Mouse (Mus musculus) CH12.LX (cell line): Measurements from ENCODE around the gene Klhl29. TPM values are rescaled to one million over a fixed set of nuclear protein-coding genes. Genes with fewer than 3 reads are reported as not detected.

ENCODE experiments used
- DNase-seq: peaks from one replicate; pipeline ENCODE4 v3.0.0-alpha.2; 2013; ENCODE audit errors: extremely low read depth
- H3K27ac ChIP-seq: 2 replicates; pipeline ENCODE4 v1.5.1; 2012; ENCODE audit warnings: low read depth, mild to moderate bottlenecking, control low read depth, moderate library complexity; ENCODE audit not compliant: insufficient read depth
- H3K27me3 ChIP-seq: replicated peaks from 2 replicates; pipeline ENCODE3; 2012; ENCODE audit warnings: inconsistent platforms
- H3K36me3 ChIP-seq, 2 experiments: replicated peaks in 1 of 2; 2 replicates each; pipeline versions ENCODE3 to v1.6.1; 2012; ENCODE audit warnings: inconsistent platforms in 1 of 2, low read length in 1 of 2, mild to moderate bottlenecking in 1 of 2, mixed read lengths in 1 of 2, moderate library complexity in 1 of 2; ENCODE audit not compliant: control insufficient read depth in 1 of 2, insufficient read depth in 1 of 2
- H3K4me1 ChIP-seq, 2 experiments: 2 replicates each; pipeline ENCODE4 v1.6.1; 2012; ENCODE audit warnings: inconsistent platforms in 1 of 2, moderate library complexity in 1 of 2; ENCODE audit not compliant: insufficient read depth in 2 of 2, control insufficient read depth in 1 of 2
- H3K4me2 ChIP-seq: 2 replicates; pipeline ENCODE4 v1.6.1; 2012; ENCODE audit warnings: low read depth, mild to moderate bottlenecking, control low read depth; ENCODE audit not compliant: poor library complexity, insufficient read depth, severe bottlenecking
- H3K4me3 ChIP-seq, 3 experiments: fragments of 150-350 bp in 1 of 3; sonication (generic) in 1 of 3; replicated peaks in 1 of 3; 2 replicates each; pipeline versions ENCODE3 to v1.5.1; 2011 to 2012; ENCODE audit warnings: low read depth in 2 of 3, low read length in 2 of 3, mild to moderate bottlenecking in 2 of 3, moderate library complexity in 2 of 3, control low read depth in 1 of 3, improper control_type of control experiment in 1 of 3, inconsistent platforms in 1 of 3, mixed read lengths in 1 of 3; ENCODE audit not compliant: poor library complexity in 1 of 3
- H3K79me2 ChIP-seq: replicated peaks from 2 replicates; pipeline ENCODE4 v1.6.1; 2012; ENCODE audit warnings: mild to moderate bottlenecking, moderate library complexity; ENCODE audit not compliant: control insufficient read depth, poor library complexity, insufficient read depth, severe bottlenecking; ENCODE audit errors: extremely low read depth
- H3K9ac ChIP-seq: 2 replicates; pipeline ENCODE4 v1.6.1; 2012; ENCODE audit warnings: low read depth, mild to moderate bottlenecking, control low read depth, moderate library complexity; ENCODE audit not compliant: insufficient read depth
- H3K9me3 ChIP-seq: replicated peaks from 2 replicates; pipeline ENCODE3; 2012; ENCODE audit warnings: low read length, inconsistent platforms, mixed read lengths
- BHLHE40 ChIP-seq: IDR thresholded peaks from 2 replicates; pipeline ENCODE4 v1.6.1; 2011; ENCODE audit warnings: mild to moderate bottlenecking, low read depth, low read length, improper control_type of control experiment
- CHD1 ChIP-seq: IDR thresholded peaks from 2 replicates; pipeline ENCODE4 v1.6.1; 2012; ENCODE audit warnings: low read depth, low read length, improper control_type of control experiment, inconsistent platforms
- CHD2 ChIP-seq: IDR thresholded peaks from 2 replicates; pipeline ENCODE4 v1.6.1; 2011; ENCODE audit warnings: low read length, improper control_type of control experiment
- CTCF ChIP-seq, 2 experiments: IDR thresholded peaks in 1 of 2; conservative IDR thresholded peaks in 1 of 2; 2 replicates each; pipeline ENCODE4 v1.5.1; 2011 to 2012; ENCODE audit warnings: low read depth in 2 of 2, low read length in 2 of 2, improper control_type of control experiment in 1 of 2, inconsistent platforms in 1 of 2, mild to moderate bottlenecking in 1 of 2, moderate library complexity in 1 of 2
- ELF1 ChIP-seq: IDR thresholded peaks from 2 replicates; pipeline ENCODE4 v1.6.1; 2014; ENCODE audit warnings: low read depth, mild to moderate bottlenecking, inconsistent platforms, low read length, improper control_type of control experiment
- ETS1 ChIP-seq: conservative IDR thresholded peaks from 2 replicates; pipeline ENCODE4 v1.6.1; 2012; ENCODE audit warnings: low read depth, mild to moderate bottlenecking, inconsistent platforms, low read length, improper control_type of control experiment, moderate library complexity
- GABPA ChIP-seq: IDR thresholded peaks from 2 replicates; pipeline ENCODE4 v1.6.1; 2012; ENCODE audit warnings: low read depth, low read length, improper control_type of control experiment, inconsistent platforms; ENCODE audit not compliant: insufficient replicate concordance
- HCFC1 ChIP-seq: IDR thresholded peaks from 2 replicates; pipeline ENCODE4 v1.6.1; 2012; ENCODE audit warnings: low read depth, mild to moderate bottlenecking, inconsistent platforms, low read length, improper control_type of control experiment
- IRF4 ChIP-seq: IDR thresholded peaks from 2 replicates; pipeline ENCODE4 v1.6.1; 2014; ENCODE audit warnings: low read depth, mild to moderate bottlenecking, inconsistent platforms, low read length, improper control_type of control experiment
- JUND ChIP-seq: conservative IDR thresholded peaks from 2 replicates; pipeline ENCODE4 v1.6.1; 2011; ENCODE audit warnings: low read depth, low read length, improper control_type of control experiment
- KAT2A ChIP-seq: IDR thresholded peaks from 2 replicates; pipeline ENCODE4 v1.6.1; 2012; ENCODE audit warnings: low read length, improper control_type of control experiment, inconsistent platforms; ENCODE audit not compliant: insufficient replicate concordance
- MAFK ChIP-seq: IDR thresholded peaks from 2 replicates; pipeline ENCODE4 v1.6.1; 2011; ENCODE audit warnings: low read length, improper control_type of control experiment; ENCODE audit not compliant: insufficient replicate concordance
- MXI1 ChIP-seq: IDR thresholded peaks from 2 replicates; pipeline ENCODE4 v1.6.1; 2011; ENCODE audit warnings: mild to moderate bottlenecking, low read depth, low read length, improper control_type of control experiment
- MYC ChIP-seq: IDR thresholded peaks from 2 replicates; pipeline ENCODE4 v1.6.1; 2011; ENCODE audit warnings: low read depth, mild to moderate bottlenecking, improper control_type of control experiment, low read length
- NELFE ChIP-seq: IDR thresholded peaks from 2 replicates; pipeline ENCODE4 v1.6.1; 2011; ENCODE audit warnings: low read depth, low read length, improper control_type of control experiment
- NRF1 ChIP-seq: IDR thresholded peaks from 2 replicates; pipeline ENCODE4 v1.6.1; 2014; ENCODE audit warnings: low read depth, mild to moderate bottlenecking, inconsistent platforms, low read length, improper control_type of control experiment, moderate library complexity
- POLR2A ChIP-seq: IDR thresholded peaks from 2 replicates; pipeline ENCODE4 v1.6.1; 2011; ENCODE audit warnings: low read depth, mild to moderate bottlenecking, improper control_type of control experiment, low read length
- POLR2AphosphoS2 ChIP-seq: IDR thresholded peaks from 2 replicates; pipeline ENCODE4 v1.6.1; 2011; ENCODE audit warnings: low read depth, low read length, improper control_type of control experiment
- UBTF ChIP-seq: IDR thresholded peaks from 2 replicates; pipeline ENCODE4 v1.6.1; 2012; ENCODE audit warnings: low read depth, mild to moderate bottlenecking, inconsistent platforms, low read length, improper control_type of control experiment, moderate library complexity
- USF1 ChIP-seq: IDR thresholded peaks from 2 replicates; pipeline ENCODE4 v1.6.1; 2014; ENCODE audit warnings: low read depth, mild to moderate bottlenecking, inconsistent platforms, low read length, improper control_type of control experiment
- USF2 ChIP-seq: conservative IDR thresholded peaks from 2 replicates; pipeline ENCODE4 v1.6.1; 2011; ENCODE audit warnings: low read depth, low read length, improper control_type of control experiment
- ZNF384 ChIP-seq: IDR thresholded peaks from 2 replicates; pipeline ENCODE4 v1.6.1; 2012; ENCODE audit warnings: low read depth, low read length, improper control_type of control experiment, inconsistent platforms
- dilution Hi-C: fragments of 300-500 bp; cut with MboI; formaldehyde crosslinking; loops from 2 replicates; pipeline ENCODE4 v1.14.3; 2020; ENCODE audit warnings: low sequenced_read_pairs; ENCODE audit not compliant: extremely low pct_unique_long_range_greater_than_20kb, extremely low pct_ligation_motif_present
- in situ Hi-C: fragments of 300-500 bp; cut with MboI; formaldehyde crosslinking; loops from 3 replicates; pipeline ENCODE4 v1.14.3; 2019; ENCODE audit warnings: low sequenced_read_pairs, low pct_ligation_motif_present, low pct_unique_long_range_greater_than_20kb, mixed read lengths
- polyA plus RNA-seq: library from polyadenylated mRNA; unstranded; fragments of >175 nt; gene quantifications from 2 replicates; pipeline ENCODE4 v1.2.1, GENCODE M21; 2012; ENCODE audit warnings: low read depth; ENCODE audit not compliant: insufficient read length
- total RNA-seq, 2 experiments: library from RNA; depleted of rRNA; stranded (reverse); fragments of 300-350 nt in 1 of 2; fragments of >200 nt in 1 of 2; gene quantifications; 2 replicates each; pipeline ENCODE4 v1.2.3; 2012 to 2014

Klhl29 gene
- total and polyA plus RNA-seq, 3 experiments = 0.04 TPM; not detected in 2

DNA sequence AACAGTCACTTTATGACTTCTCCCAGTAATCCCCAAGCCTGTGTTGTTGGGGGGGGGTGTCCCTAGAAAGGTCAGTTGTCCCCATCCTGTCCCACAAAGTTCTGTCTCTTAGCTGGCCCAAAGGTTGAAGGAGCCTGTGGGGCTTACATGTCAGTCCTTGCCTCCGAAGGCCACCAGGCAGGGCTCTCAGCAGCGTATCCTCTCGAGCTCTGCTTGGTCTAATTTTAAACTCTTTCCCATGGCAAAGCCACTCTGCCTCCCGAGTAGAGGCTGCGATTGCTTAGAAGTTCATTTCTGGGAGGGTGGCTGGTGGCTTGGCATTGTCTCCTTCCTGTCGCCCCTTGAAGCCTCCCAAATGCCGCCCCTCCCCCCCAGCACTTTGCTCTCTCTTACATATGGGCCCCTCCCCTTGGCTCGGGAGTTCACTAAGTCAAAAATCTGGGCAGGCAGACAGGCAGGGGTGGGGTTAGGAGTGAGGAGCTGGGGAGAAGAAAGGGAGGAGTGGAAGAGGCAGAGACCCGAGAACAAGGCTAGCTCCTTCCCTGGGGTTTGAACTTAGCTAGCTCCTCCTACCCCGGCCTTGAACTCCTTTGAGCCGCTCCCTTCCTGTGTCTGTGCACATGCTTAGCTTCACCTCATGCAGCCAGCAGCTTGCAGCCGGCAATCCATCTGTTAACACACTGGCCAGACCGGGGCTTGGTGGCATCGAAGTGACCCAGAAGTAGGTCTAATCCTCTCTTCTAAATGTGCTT is 183.7 kb downstream of the Klhl29 start:
- peaks cover 0 to 18% of the 10 kb centered on the region in 2 experiments; a peak in 2 of 4 replicates for H3K4me1 ChIP-seq
- TF ChIP-seq MAFK = no peak
- no peak for TF ChIP-seq CHD1
- TF ChIP-seq JUND = no peak
- no peak for TF ChIP-seq UBTF
- TF ChIP-seq USF1 = no peak
- no peak for TF ChIP-seq HCFC1
- no peak for TF ChIP-seq ZNF384
- TF ChIP-seq IRF4 = no peak
- no peak for TF ChIP-seq ETS1
- TF ChIP-seq USF2 = no peak
- no peak for TF ChIP-seq CHD2
- TF ChIP-seq, all 38 proteins: peak for 0
- H3K79me2 ChIP-seq = no peaks in the 10 kb centered on the region
- H3K27ac ChIP-seq = no peak overlapping the region
- H3K27me3 ChIP-seq = no peaks in the 10 kb centered on the region
- no peak overlapping the region for H3K9ac ChIP-seq
- DNase-seq = no peak
- no peaks in the 10 kb centered on the region for H3K9me3 ChIP-seq
- in situ Hi-C loops (no loop called here), dilution Hi-C loops (no loop called here)
- no peak overlapping the region for H3K4me2 ChIP-seq
- H3K4me3 ChIP-seq = no peak overlapping the region
- no peaks in the 10 kb centered on the region for H3K36me3 ChIP-seq

DNA sequence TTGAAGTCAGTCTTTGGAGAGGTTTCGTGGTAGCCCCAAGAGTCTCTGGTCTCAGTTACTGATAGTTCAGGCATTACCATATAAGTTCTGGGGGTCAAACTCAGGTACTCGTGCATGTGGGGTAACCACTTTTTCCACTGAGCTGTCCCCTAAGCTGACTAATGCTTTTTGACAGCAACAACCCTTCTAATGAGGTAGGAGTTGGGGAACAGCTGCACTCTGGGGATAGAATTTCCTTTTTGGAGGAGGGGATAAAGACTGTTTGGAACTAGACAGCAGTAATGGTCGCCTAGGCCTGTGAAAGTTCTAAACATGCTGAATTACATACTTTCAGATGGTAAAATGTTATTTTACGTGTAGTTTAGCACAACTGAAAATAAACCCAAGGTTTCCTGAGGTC is 184.3 kb downstream of the Klhl29 start:
- no peaks in the 10 kb centered on the region for H3K27me3 ChIP-seq
- dilution Hi-C loops (no loop called here), in situ Hi-C loops (no loop called here)
- H3K36me3 ChIP-seq = no peaks in the 10 kb centered on the region
- H3K4me1 ChIP-seq = peaks cover 0 to 15% of the 10 kb centered on the region in 2 experiments; a peak in 2 of 4 replicates
- H3K27ac ChIP-seq = no peak overlapping the region
- H3K4me2 ChIP-seq = no peak overlapping the region
- H3K79me2 ChIP-seq = no peaks in the 10 kb centered on the region
- TF ChIP-seq ZNF384 = no peak
- TF ChIP-seq CTCF (conservative IDR thresholded peaks at IDR 0.05 in 1 of 2, IDR thresholded peaks at IDR 0.05 in 1 of 2; ENCODE audit: low read depth in 2 of 2, low read length in 2 of 2) = no peak
- TF ChIP-seq BHLHE40 = no peak
- no peak for TF ChIP-seq NELFE
- no peak for TF ChIP-seq MYC
- TF ChIP-seq ELF1 = no peak
- TF ChIP-seq UBTF = no peak
- TF ChIP-seq IRF4 = no peak
- TF ChIP-seq KAT2A = no peak
- TF ChIP-seq JUND = no peak
- TF ChIP-seq MXI1 = no peak
- no peak for TF ChIP-seq POLR2A
- TF ChIP-seq GABPA = no peak
- TF ChIP-seq NRF1 = no peak
- no peak for TF ChIP-seq ETS1
- no peak for TF ChIP-seq MAFK
- no peak for TF ChIP-seq POLR2AphosphoS2
- TF ChIP-seq, all 38 proteins: peak for 0
- Histone ChIP-seq H3K9ac (no peak overlapping the region), H3K9me3 (no peaks in the 10 kb centered on the region), H3K4me3 (no peak overlapping the region)
- no peak for DNase-seq
